Mouse (Mus musculus) B cell, adult (primary cell): ENCODE measurements around the gene Add1. TPM values are rescaled to one million over a fixed set of nuclear protein-coding genes. Genes with fewer than 3 reads are reported as not detected.

Experiments
- total RNA-seq: library from RNA; stranded (reverse); gene quantifications from 4 replicates; pipeline ENCODE4 v1.2.4, GENCODE M21; 2023; ENCODE audit not compliant: inconsistent age

Gene Add1
- total RNA-seq = 248 to 285 TPM (median 257 TPM) in 4 replicates

GRCm38 (mm10) chr5:34573268-34574221 lies at the start of gene Add1:
Gene Add1, plus strand, starts transcription at chr5:34573664.

GRCm38 (mm10) chr5:34525663-34526476 lies 47.6 kb upstream of the Add1 start, which contains the start of gene Sh3bp2:
Gene Sh3bp2, plus strand, starts transcription at chr5:34525838.

GRCm38 (mm10) chr5:34636481-34637287 lies 63.2 kb downstream of the Add1 start, which contains the start of gene Mfsd10:
Gene Mfsd10, minus strand, starts transcription at chr5:34637212.

GRCm38 (mm10) chr5:34659686-34660590 lies 86.5 kb downstream of the Add1 start, which contains the start of the genes Nop14 and Grk4:
Gene Nop14, minus strand, starts transcription at chr5:34660148.
Gene Grk4, plus strand, starts transcription at chr5:34660379.

Other genes starting within 250 kb of the Add1 start
- gene Rnf4, start 237.4 kb upstream of the Add1 start, total RNA-seq = 206 to 227 TPM (median 215 TPM) in 4 replicates
- gene Fam193a, start 203.7 kb upstream of the Add1 start, total RNA-seq = 70.9 to 78.8 TPM (median 75.9 TPM) in 4 replicates
- 25.7 to 34.9 TPM (median 31.9 TPM) in 4 replicates for gene Tnip2, start 59.7 kb upstream of the Add1 start, total RNA-seq
- 87.9 to 127 TPM (median 98.8 TPM) in 4 replicates for gene Sh3bp2, start 47.8 kb upstream of the Add1 start, total RNA-seq
- gene Mfsd10, start 63.5 kb downstream of the Add1 start, total RNA-seq = 39.8 to 57.2 TPM (median 48.3 TPM) in 4 replicates
- 31.4 to 35.3 TPM (median 33.0 TPM) in 4 replicates for gene Nop14, start 86.5 kb downstream of the Add1 start, total RNA-seq
- 3.2 to 4.9 TPM (median 4.8 TPM) in 4 replicates for gene Grk4, start 86.7 kb downstream of the Add1 start, total RNA-seq
- 48.3 to 53.6 TPM (median 51.2 TPM) in 4 replicates for gene Htt, start 188.1 kb downstream of the Add1 start, total RNA-seq